Mouse (Mus musculus) natural killer cell, adult 2 months (primary cell): ENCODE results near the gene Gm21762.
"Not testable (repeated sequence)": the region's sequence is repeated elsewhere in the genome, so short reads cannot be mapped to it uniquely, and the experiment has no call there.

Source experiments
- DNase-seq, 2 experiments: peaks; one replicate each; pipeline ENCODE4 v3.0.0; 2022; ENCODE audit warnings: low spot score in 2 of 2

Gene Gm21762

GRCm38 (mm10) chr13:120215847-120216246 is at the start of gene Gm21762:
Gene Gm21762 (minus strand): TSS chr13:120215947.
- DNase-seq, result not testable (repeated sequence)

- DNase-seq, result not testable (repeated sequence)
Measured at GRCm38 (mm10) chr13:120262870-120263269, 47.1 kb upstream of the Gm21762 start, which contains the start of gene AF067061. Gene AF067061 (plus strand): TSS chr13:120263114.

- DNase-seq, result peak in 1 of 2 experiments; percentile 7
Measured at GRCm38 (mm10) chr13:120259718-120260117, 44.0 kb upstream of the Gm21762 start.

GRCm38 (mm10) chr13:120258817-120259658 is 43.3 kb upstream of the Gm21762 start:
- DNase-seq, result peak in 1 of 2 experiments; percentile 2

GRCm38 (mm10) chr13:120251208-120251924 is 35.6 kb upstream of the Gm21762 start:
- not testable (repeated sequence) for DNase-seq

GRCm38 (mm10) chr13:120238811-120239210 is 23.1 kb upstream of the Gm21762 start, which contains the start of gene Gm21731:
Gene Gm21731 (plus strand): TSS chr13:120239111.
- DNase-seq, result not testable (repeated sequence)

- not testable (repeated sequence) for DNase-seq
Measured at GRCm38 (mm10) chr13:120232447-120233049, 16.8 kb upstream of the Gm21762 start.

GRCm38 (mm10) chr13:120231798-120232197 is 16.1 kb upstream of the Gm21762 start:
- DNase-seq, result not testable (repeated sequence)

GRCm38 (mm10) chr13:120223012-120223659 is 7.4 kb upstream of the Gm21762 start:
- DNase-seq, result not testable (repeated sequence)

GRCm38 (mm10) chr13:120220922-120221321 is 5.2 kb upstream of the Gm21762 start:
- DNase-seq, result not testable (repeated sequence)

GRCm38 (mm10) chr13:120196189-120196821 is 19.4 kb downstream of the Gm21762 start:
- DNase-seq, result not testable (repeated sequence)

GRCm38 (mm10) chr13:120172133-120172532 is 43.6 kb downstream of the Gm21762 start, which contains the start of gene Gm21818:
Gene Gm21818 (plus strand): TSS chr13:120172433.
- not testable (repeated sequence) for DNase-seq

- DNase-seq, result not testable (repeated sequence)
Measured at GRCm38 (mm10) chr13:120168301-120168700, 47.4 kb downstream of the Gm21762 start.
